Mouse (Mus musculus): Measurements from ENCODE around the gene Sesn3.
A peak's percentile ranks its signal among the peaks of the same experiment; 100 is the strongest.

Sesn3 gene

GRCm38 (mm10) chr9:14354852-14355251 lies 80.0 kb downstream of the Sesn3 start:
- DNase-seq (ENCODE audit: low spot score in 2 of 2): no peak

- no peak for DNase-seq (ENCODE audit: low spot score in 2 of 2)
These were observed 82.2 kb downstream of the Sesn3 start for GRCm38 (mm10) chr9:14357033-14357432.

GRCm38 (mm10) chr9:14362068-14362768 lies 87.4 kb downstream of the Sesn3 start:
- no peak for DNase-seq (ENCODE audit: low spot score in 2 of 2)

- no peak for DNase-seq (ENCODE audit: low spot score in 2 of 2)
These were observed 88.7 kb downstream of the Sesn3 start for GRCm38 (mm10) chr9:14363540-14363939.

- DNase-seq (ENCODE audit: low spot score in 2 of 2): no peak
These were observed 89.9 kb downstream of the Sesn3 start for GRCm38 (mm10) chr9:14364719-14365118.

GRCm38 (mm10) chr9:14365481-14366125 lies 90.7 kb downstream of the Sesn3 start:
- no peak for DNase-seq (ENCODE audit: low spot score in 2 of 2)

GRCm38 (mm10) chr9:14367850-14368249 lies 93.0 kb downstream of the Sesn3 start:
- no peak for DNase-seq (ENCODE audit: low spot score in 2 of 2)

GRCm38 (mm10) chr9:14369271-14369670 lies 94.4 kb downstream of the Sesn3 start:
- DNase-seq (ENCODE audit: low spot score in 2 of 2): no peak

- DNase-seq (ENCODE audit: low spot score in 2 of 2): no peak
These were observed 97.6 kb downstream of the Sesn3 start for GRCm38 (mm10) chr9:14372440-14372839.

- DNase-seq (ENCODE audit: low spot score in 2 of 2): no peak
These were observed 101.3 kb downstream of the Sesn3 start for GRCm38 (mm10) chr9:14376149-14376548.

- no peak for DNase-seq (ENCODE audit: low spot score in 2 of 2)
These were observed 103.3 kb downstream of the Sesn3 start for GRCm38 (mm10) chr9:14378151-14378550.

GRCm38 (mm10) chr9:14379769-14380385 lies 105.0 kb downstream of the Sesn3 start:
- DNase-seq (ENCODE audit: low spot score in 2 of 2): no peak

- DNase-seq (ENCODE audit: low spot score in 2 of 2): peak; percentile 84 to 87
These were observed 105.8 kb downstream of the Sesn3 start for GRCm38 (mm10) chr9:14380386-14381285.

GRCm38 (mm10) chr9:14381353-14382055 lies 106.6 kb downstream of the Sesn3 start, which contains the start of gene Endod1:
Endod1 (minus strand) TSS chr9:14381507.
- no peak for DNase-seq (ENCODE audit: low spot score in 2 of 2)

GRCm38 (mm10) chr9:14382256-14382791 lies 107.5 kb downstream of the Sesn3 start:
- DNase-seq (ENCODE audit: low spot score in 2 of 2): no peak
